Mouse (Mus musculus) layer of hippocampus, postnatal 36 days (tissue): Measurements from ENCODE around the gene BC025920. TPM values are rescaled to one million over a fixed set of nuclear protein-coding genes. Genes with fewer than 3 reads are reported as not detected.

Experiments used
- DNase-seq, 2 experiments: peaks; one replicate each; pipeline ENCODE4 v3.0.0; 2022
- total RNA-seq, 2 experiments: library from RNA; stranded (reverse); gene quantifications; 2 replicates each; pipeline ENCODE4 v1.2.3; 2021

Gene BC025920
- total RNA-seq = 1 to 10 TPM; 3.6 to 3.9 TPM

GRCm38 (mm10) chr10:81605974-81606751 lies at the start of gene BC025920:
Gene BC025920 (plus strand): TSS chr10:81606270.
- DNase-seq = peak; percentile 92

GRCm38 (mm10) chr10:81556282-81556681 lies 49.8 kb upstream of the BC025920 start:
- DNase-seq = no peak

GRCm38 (mm10) chr10:81557491-81557890 lies 48.6 kb upstream of the BC025920 start:
- no peak for DNase-seq

- DNase-seq = peak; percentile 74 to 75
These were observed 46.9 kb upstream of the BC025920 start, which contains the start of gene Aes for GRCm38 (mm10) chr10:81559163-81559626. Gene Aes (plus strand): TSS chr10:81559488.

GRCm38 (mm10) chr10:81559627-81560539 lies 46.2 kb upstream of the BC025920 start:
- DNase-seq = peak; percentile 78 to 79

GRCm38 (mm10) chr10:81560719-81561459 lies 45.2 kb upstream of the BC025920 start:
- DNase-seq = no peak

GRCm38 (mm10) chr10:81562411-81562810 lies 43.7 kb upstream of the BC025920 start:
- no peak for DNase-seq

GRCm38 (mm10) chr10:81563481-81563880 lies 42.6 kb upstream of the BC025920 start:
- no peak for DNase-seq

GRCm38 (mm10) chr10:81564216-81564615 lies 41.9 kb upstream of the BC025920 start:
- DNase-seq = no peak

- peak in 1 of 2 experiments; percentile 38 for DNase-seq
These were observed 41.3 kb upstream of the BC025920 start for GRCm38 (mm10) chr10:81564734-81565133.

GRCm38 (mm10) chr10:81565257-81566228 lies 40.5 kb upstream of the BC025920 start:
- DNase-seq = peak in 1 of 2 experiments; percentile 1

- DNase-seq = peak in 1 of 2 experiments; percentile 1
These were observed 37.5 kb upstream of the BC025920 start for GRCm38 (mm10) chr10:81568381-81569191.

GRCm38 (mm10) chr10:81569507-81570237 lies 36.4 kb upstream of the BC025920 start:
- peak in 1 of 2 experiments; percentile 0 for DNase-seq

- DNase-seq = no peak
These were observed 35.8 kb upstream of the BC025920 start for GRCm38 (mm10) chr10:81570238-81570800.

GRCm38 (mm10) chr10:81570831-81571500 lies 35.1 kb upstream of the BC025920 start:
- DNase-seq = peak; percentile 93 to 94

GRCm38 (mm10) chr10:81571501-81571876 lies 34.6 kb upstream of the BC025920 start:
- peak; percentile 98 for DNase-seq

- no peak for DNase-seq
These were observed 33.9 kb upstream of the BC025920 start for GRCm38 (mm10) chr10:81572133-81572671.

GRCm38 (mm10) chr10:81572975-81573374 lies 33.1 kb upstream of the BC025920 start:
- no peak for DNase-seq
